Mouse (Mus musculus) heart, adult 2 months (tissue): Measurements from ENCODE around the gene Vangl1.

Source experiments
- CTCF ChIP-seq: fragments of 200-600 bp; IDR thresholded peaks from 2 replicates; pipeline ENCODE4 v1.8.1; 2022; ENCODE audit warnings: antibody characterized with exemption, mild to moderate bottlenecking, moderate library complexity
- POLR2A ChIP-seq: fragments of 200-500 bp; IDR thresholded peaks from 2 replicates; pipeline ENCODE4 v1.6.1; 2011; ENCODE audit warnings: mild to moderate bottlenecking, low read depth, low read length, control low read depth; ENCODE audit not compliant: insufficient read depth

DNA sequence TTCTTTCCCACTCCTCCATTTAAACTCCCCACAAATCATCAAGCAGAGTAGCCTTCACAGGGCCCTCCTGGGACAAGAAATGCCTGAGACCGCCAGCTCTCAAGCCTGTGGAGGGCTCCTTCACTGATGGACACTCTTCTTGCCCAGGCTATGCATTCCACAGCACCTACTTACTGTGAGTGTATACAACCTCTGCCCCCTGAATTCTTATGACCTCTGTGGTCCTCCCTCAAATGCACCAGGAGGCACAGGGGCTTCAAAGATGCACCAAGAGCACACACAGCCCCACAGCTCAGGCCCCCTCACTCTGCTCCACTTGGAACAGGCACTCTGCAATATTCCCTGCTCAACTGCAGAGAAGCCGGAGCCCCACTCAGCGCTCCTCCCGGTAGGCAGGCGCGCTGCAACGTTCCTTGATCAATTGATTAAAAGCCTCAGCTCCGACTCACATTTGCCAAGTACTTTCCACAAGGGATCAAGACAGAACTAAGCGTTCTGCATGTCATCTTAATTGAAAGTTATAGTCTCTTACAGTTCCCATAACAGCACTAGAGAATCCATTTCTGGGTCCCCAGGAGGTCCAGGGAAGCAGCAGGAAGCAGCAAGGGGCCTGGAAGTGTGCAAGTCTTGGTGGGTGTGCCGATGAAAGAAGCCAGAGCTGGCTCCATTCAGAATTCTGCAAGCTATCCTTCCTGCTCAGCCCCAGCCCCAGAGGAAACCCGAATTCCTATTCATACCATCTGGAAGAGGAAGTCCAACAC lies 10.0 kb downstream of the Vangl1 start:
- TF ChIP-seq POLR2A (no peak), CTCF (no peak)
